Mouse (Mus musculus): Measurements from ENCODE around the gene Sirt3. TPM values are rescaled to one million over a fixed set of nuclear protein-coding genes. Genes with fewer than 3 reads are reported as not detected.

Gene Sirt3
- polyA plus RNA-seq (2014; fragmentation: Illumina TruSeq; extraction: RNeasy Lipid Tissue Mini Kit (QIAGEN cat#74804); ENCODE audit: low read depth, low replicate concordance): 9.5 TPM

DNA sequence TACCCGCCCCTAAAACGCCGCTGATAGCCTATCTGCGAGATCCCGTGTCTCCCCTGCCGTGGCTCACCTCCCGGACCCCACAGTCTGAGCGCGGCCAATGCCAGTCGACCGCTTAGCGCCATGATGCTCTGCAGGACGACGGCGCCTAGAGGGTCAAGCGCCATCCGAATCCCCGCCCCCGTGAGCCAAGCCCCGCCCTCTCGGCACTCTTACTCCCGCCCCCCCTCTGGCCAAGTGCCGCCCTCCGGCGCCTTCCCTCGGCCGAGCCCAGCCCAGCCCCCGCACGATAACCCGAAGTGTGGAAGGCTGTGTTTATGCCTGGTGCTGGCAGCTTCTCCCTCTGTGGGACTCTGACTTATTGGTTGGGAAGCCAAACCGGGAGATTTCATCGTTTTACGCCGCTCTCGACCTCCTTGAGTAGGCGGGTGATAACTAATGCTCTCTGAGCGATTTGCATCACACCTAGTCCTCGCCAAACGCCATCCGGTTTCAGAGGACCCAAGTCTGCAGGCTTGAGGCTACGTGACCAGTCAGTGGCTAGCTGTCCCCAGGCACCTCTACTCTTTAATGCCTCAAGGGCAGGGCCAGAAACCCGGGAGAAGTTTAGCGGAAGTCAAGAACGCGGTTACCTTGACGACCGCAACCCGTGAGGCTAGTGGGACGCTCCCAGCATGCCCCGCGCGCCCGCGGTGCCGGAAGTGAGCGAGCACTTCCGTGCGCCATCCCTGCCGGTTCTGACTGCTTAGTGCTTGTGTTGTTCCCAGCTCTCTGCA is at the start of gene Sirt3, which contains the start of gene Psmd13:
TSS of gene Sirt3 (minus strand) at position 614 of the 773 bp plus-strand sequence.
TSS of gene Psmd13 (plus strand) at position 273 of the 773 bp plus-strand sequence.

DNA sequence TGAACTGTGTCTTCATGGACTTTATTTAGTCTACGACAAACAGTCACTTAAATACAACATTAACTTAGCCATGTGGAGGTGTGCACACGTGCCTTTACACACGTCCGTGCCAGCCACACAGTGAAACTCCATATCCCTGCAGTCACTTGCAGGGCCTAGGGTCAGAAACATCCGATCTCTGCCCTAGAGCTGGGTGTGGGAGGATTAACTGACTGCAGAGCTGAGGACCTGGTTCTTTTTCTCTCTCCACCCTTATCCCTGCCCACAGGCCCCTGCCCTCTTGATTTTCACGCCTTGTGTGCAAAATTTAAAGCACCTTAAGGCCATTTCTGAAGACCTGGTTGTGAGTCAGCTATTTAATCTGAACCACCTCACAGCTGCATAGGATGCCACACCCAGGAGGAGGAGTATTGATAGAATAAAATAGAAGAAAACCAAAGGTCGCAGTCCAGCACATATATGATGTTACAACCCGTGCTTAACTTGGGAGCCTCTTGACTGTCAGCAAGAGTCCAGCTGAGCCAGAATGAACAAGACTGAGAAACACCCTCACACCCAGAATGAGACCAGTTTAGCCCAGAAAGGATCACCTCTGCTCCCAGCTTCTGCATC is 38.4 kb upstream of the Sirt3 start, which contains the start of gene Nlrp6:
TSS of gene Nlrp6 (plus strand) at position 485 of the 612 bp plus-strand sequence.

DNA sequence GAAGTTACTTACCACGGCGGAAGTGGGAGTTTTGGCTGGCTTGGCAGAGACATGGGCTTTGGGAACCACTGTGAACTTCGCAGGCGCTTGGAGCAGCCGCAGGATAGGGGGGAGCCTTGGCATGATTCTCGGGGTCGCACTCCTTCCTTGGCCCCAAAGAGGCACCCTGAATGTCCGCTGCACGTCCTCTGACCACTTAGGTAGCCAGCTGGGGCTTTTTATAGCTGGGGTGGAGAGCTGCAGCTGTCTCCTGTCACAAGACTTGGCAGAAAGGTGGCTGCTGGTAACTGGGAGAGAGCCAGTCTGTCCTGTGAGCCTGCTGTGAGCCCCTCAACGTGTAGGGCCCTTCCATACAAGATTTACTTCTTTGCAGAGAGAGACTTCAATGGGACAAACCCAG is 18.1 kb upstream of the Sirt3 start, which contains the start of gene Cox8b:
TSS of gene Cox8b (minus strand) at position 227 of the 400 bp plus-strand sequence.

GRCm38 (mm10) chr7:140857550-140858505 is 24.3 kb downstream of the Sirt3 start, which contains the start of gene Bet1l:
Gene Bet1l, minus strand, starts transcription at chr7:140857577.

GRCm38 (mm10) chr7:140856785-140857549 is 25.1 kb downstream of the Sirt3 start, which contains the start of gene Ric8a:
Gene Ric8a, plus strand, starts transcription at chr7:140856957.

DNA sequence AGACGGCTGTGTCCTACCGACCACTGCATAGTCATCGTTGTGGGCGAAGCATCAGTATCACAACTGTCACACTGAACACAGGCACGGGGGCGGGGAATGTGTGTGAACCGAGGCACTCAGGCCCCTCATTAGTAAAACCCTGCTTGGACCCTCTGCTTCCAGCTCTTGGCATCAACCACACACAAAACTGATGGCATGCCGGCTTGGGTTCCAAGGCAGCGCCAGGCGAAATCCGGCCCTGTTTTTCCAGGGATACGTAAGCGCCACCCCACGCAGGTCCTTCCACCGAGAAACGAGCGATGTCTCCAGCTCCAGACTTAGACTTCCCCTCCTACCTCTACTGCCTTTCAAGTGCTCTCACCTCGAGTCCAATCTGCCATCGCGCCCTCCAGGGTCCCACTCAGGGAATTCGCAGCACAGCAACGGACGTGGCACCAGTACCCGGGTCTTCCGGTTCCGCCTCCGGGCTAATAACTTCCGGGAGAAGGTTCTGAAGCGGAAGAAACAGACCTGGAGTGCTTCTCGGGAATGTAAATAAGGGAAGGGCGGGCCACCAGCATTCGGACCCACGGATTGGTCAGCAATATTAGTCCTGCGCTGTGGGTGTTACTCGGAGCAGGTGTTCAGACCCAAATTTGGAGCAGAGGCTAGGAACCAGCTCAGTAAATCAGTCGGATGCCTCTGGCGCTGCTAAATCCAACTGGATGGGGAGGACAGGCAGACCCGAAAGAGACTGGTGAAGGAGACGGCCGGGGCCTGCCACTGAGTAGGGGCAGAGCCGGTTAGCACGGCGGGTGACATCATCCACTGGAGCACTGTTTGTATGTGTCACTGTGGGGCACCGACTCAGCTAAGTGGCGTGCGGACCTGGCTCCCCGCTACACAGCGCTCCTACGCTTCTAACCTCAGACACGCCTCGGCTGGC is 26.0 kb downstream of the Sirt3 start, which contains the start of gene Gm45785:
TSS of gene Gm45785 (minus strand) at position 472 of the 925 bp plus-strand sequence.

GRCm38 (mm10) chr7:140847755-140848580 is 34.1 kb downstream of the Sirt3 start, which contains the start of gene Odf3:
Gene Odf3, plus strand, starts transcription at chr7:140847805.

GRCm38 (mm10) chr7:140844905-140845665 is 37.0 kb downstream of the Sirt3 start, which contains the start of gene Scgb1c1:
Gene Scgb1c1, plus strand, starts transcription at chr7:140845547.

GRCm38 (mm10) chr7:140834968-140835757 is 46.9 kb downstream of the Sirt3 start, which contains the start of gene Urah:
Gene Urah, plus strand, starts transcription at chr7:140835018.

GRCm38 (mm10) chr7:140821653-140822329 is 60.3 kb downstream of the Sirt3 start, which contains the start of gene Zfp941:
Gene Zfp941, minus strand, starts transcription at chr7:140822178.

Other genes with a start within 250 kb of the Sirt3 start
- not detected for gene Olfr53, start 235.9 kb downstream of the Sirt3 start, polyA plus RNA-seq (2014; fragmentation: Illumina TruSeq; extraction: RNeasy Lipid Tissue Mini Kit (QIAGEN cat#74804); ENCODE audit: low read depth, low replicate concordance)
- 0.08 TPM for gene Olfr539, start 222.4 kb downstream of the Sirt3 start, polyA plus RNA-seq (2014; fragmentation: Illumina TruSeq; extraction: RNeasy Lipid Tissue Mini Kit (QIAGEN cat#74804); ENCODE audit: low read depth, low replicate concordance)
- not detected for gene Olfr45, start 200.4 kb downstream of the Sirt3 start, polyA plus RNA-seq (2014; fragmentation: Illumina TruSeq; extraction: RNeasy Lipid Tissue Mini Kit (QIAGEN cat#74804); ENCODE audit: low read depth, low replicate concordance)
- not detected for gene Olfr541, start 185.0 kb downstream of the Sirt3 start, polyA plus RNA-seq (2014; fragmentation: Illumina TruSeq; extraction: RNeasy Lipid Tissue Mini Kit (QIAGEN cat#74804); ENCODE audit: low read depth, low replicate concordance)
- gene Cyp2e1, start 118.6 kb downstream of the Sirt3 start, polyA plus RNA-seq (2014; fragmentation: Illumina TruSeq; extraction: RNeasy Lipid Tissue Mini Kit (QIAGEN cat#74804); ENCODE audit: low read depth, low replicate concordance): 1.8 TPM
- 395 TPM for gene Syce1, start 94.5 kb downstream of the Sirt3 start, polyA plus RNA-seq (2014; fragmentation: Illumina TruSeq; extraction: RNeasy Lipid Tissue Mini Kit (QIAGEN cat#74804); ENCODE audit: low read depth, low replicate concordance)
- 5.9 TPM for gene Zfp941, start 60.1 kb downstream of the Sirt3 start, polyA plus RNA-seq (2014; fragmentation: Illumina TruSeq; extraction: RNeasy Lipid Tissue Mini Kit (QIAGEN cat#74804); ENCODE audit: low read depth, low replicate concordance)
- gene Urah, start 47.3 kb downstream of the Sirt3 start, polyA plus RNA-seq (2014; fragmentation: Illumina TruSeq; extraction: RNeasy Lipid Tissue Mini Kit (QIAGEN cat#74804); ENCODE audit: low read depth, low replicate concordance): not detected
- gene Scgb1c1, start 36.8 kb downstream of the Sirt3 start, polyA plus RNA-seq (2014; fragmentation: Illumina TruSeq; extraction: RNeasy Lipid Tissue Mini Kit (QIAGEN cat#74804); ENCODE audit: low read depth, low replicate concordance): not detected
- gene Odf3, start 34.5 kb downstream of the Sirt3 start, polyA plus RNA-seq (2014; fragmentation: Illumina TruSeq; extraction: RNeasy Lipid Tissue Mini Kit (QIAGEN cat#74804); ENCODE audit: low read depth, low replicate concordance): 8.1 TPM
- not detected for gene Gm45785, start 26.0 kb downstream of the Sirt3 start, polyA plus RNA-seq (2014; fragmentation: Illumina TruSeq; extraction: RNeasy Lipid Tissue Mini Kit (QIAGEN cat#74804); ENCODE audit: low read depth, low replicate concordance)
- gene Ric8a, start 25.4 kb downstream of the Sirt3 start, polyA plus RNA-seq (2014; fragmentation: Illumina TruSeq; extraction: RNeasy Lipid Tissue Mini Kit (QIAGEN cat#74804); ENCODE audit: low read depth, low replicate concordance): 2.5 TPM
- gene Bet1l, start 24.7 kb downstream of the Sirt3 start, polyA plus RNA-seq (2014; fragmentation: Illumina TruSeq; extraction: RNeasy Lipid Tissue Mini Kit (QIAGEN cat#74804); ENCODE audit: low read depth, low replicate concordance): 4.3 TPM
- 142 TPM for gene Psmd13, start 341 bp downstream of the Sirt3 start, polyA plus RNA-seq (2014; fragmentation: Illumina TruSeq; extraction: RNeasy Lipid Tissue Mini Kit (QIAGEN cat#74804); ENCODE audit: low read depth, low replicate concordance)
- gene Cox8b, start 18.1 kb upstream of the Sirt3 start, polyA plus RNA-seq (2014; fragmentation: Illumina TruSeq; extraction: RNeasy Lipid Tissue Mini Kit (QIAGEN cat#74804); ENCODE audit: low read depth, low replicate concordance): not detected
- not detected for gene Nlrp6, start 38.6 kb upstream of the Sirt3 start, polyA plus RNA-seq (2014; fragmentation: Illumina TruSeq; extraction: RNeasy Lipid Tissue Mini Kit (QIAGEN cat#74804); ENCODE audit: low read depth, low replicate concordance)
- gene Pgghg, start 59.1 kb upstream of the Sirt3 start, polyA plus RNA-seq (2014; fragmentation: Illumina TruSeq; extraction: RNeasy Lipid Tissue Mini Kit (QIAGEN cat#74804); ENCODE audit: low read depth, low replicate concordance): 0.11 TPM
- gene Ifitm5, start 68.0 kb upstream of the Sirt3 start, polyA plus RNA-seq (2014; fragmentation: Illumina TruSeq; extraction: RNeasy Lipid Tissue Mini Kit (QIAGEN cat#74804); ENCODE audit: low read depth, low replicate concordance): not detected
- not detected for gene Gm45717, start 73.6 kb upstream of the Sirt3 start, polyA plus RNA-seq (2014; fragmentation: Illumina TruSeq; extraction: RNeasy Lipid Tissue Mini Kit (QIAGEN cat#74804); ENCODE audit: low read depth, low replicate concordance)
- 4.3 TPM for gene Ifitm2, start 73.7 kb upstream of the Sirt3 start, polyA plus RNA-seq (2014; fragmentation: Illumina TruSeq; extraction: RNeasy Lipid Tissue Mini Kit (QIAGEN cat#74804); ENCODE audit: low read depth, low replicate concordance)
- gene Ifitm1, start 84.9 kb upstream of the Sirt3 start, polyA plus RNA-seq (2014; fragmentation: Illumina TruSeq; extraction: RNeasy Lipid Tissue Mini Kit (QIAGEN cat#74804); ENCODE audit: low read depth, low replicate concordance): not detected
- gene Ifitm3, start 128.5 kb upstream of the Sirt3 start, polyA plus RNA-seq (2014; fragmentation: Illumina TruSeq; extraction: RNeasy Lipid Tissue Mini Kit (QIAGEN cat#74804); ENCODE audit: low read depth, low replicate concordance): 1.7 TPM
- not detected for gene Ifitm6, start 135.6 kb upstream of the Sirt3 start, polyA plus RNA-seq (2014; fragmentation: Illumina TruSeq; extraction: RNeasy Lipid Tissue Mini Kit (QIAGEN cat#74804); ENCODE audit: low read depth, low replicate concordance)
- gene Gm17387, start 146.8 kb upstream of the Sirt3 start, polyA plus RNA-seq (2014; fragmentation: Illumina TruSeq; extraction: RNeasy Lipid Tissue Mini Kit (QIAGEN cat#74804); ENCODE audit: low read depth, low replicate concordance): not detected
- 1.2 TPM for gene B4galnt4, start 178.8 kb upstream of the Sirt3 start, polyA plus RNA-seq (2014; fragmentation: Illumina TruSeq; extraction: RNeasy Lipid Tissue Mini Kit (QIAGEN cat#74804); ENCODE audit: low read depth, low replicate concordance)
- gene Pkp3, start 195.9 kb upstream of the Sirt3 start, polyA plus RNA-seq (2014; fragmentation: Illumina TruSeq; extraction: RNeasy Lipid Tissue Mini Kit (QIAGEN cat#74804); ENCODE audit: low read depth, low replicate concordance): not detected
- gene Sigirr, start 218.3 kb upstream of the Sirt3 start, polyA plus RNA-seq (2014; fragmentation: Illumina TruSeq; extraction: RNeasy Lipid Tissue Mini Kit (QIAGEN cat#74804); ENCODE audit: low read depth, low replicate concordance): not detected
- gene Ano9, start 235.5 kb upstream of the Sirt3 start, polyA plus RNA-seq (2014; fragmentation: Illumina TruSeq; extraction: RNeasy Lipid Tissue Mini Kit (QIAGEN cat#74804); ENCODE audit: low read depth, low replicate concordance): 0.18 TPM
- 179 TPM for gene Ptdss2, start 240.1 kb upstream of the Sirt3 start, polyA plus RNA-seq (2014; fragmentation: Illumina TruSeq; extraction: RNeasy Lipid Tissue Mini Kit (QIAGEN cat#74804); ENCODE audit: low read depth, low replicate concordance)